Mouse (Mus musculus) kidney, embryonic 15.5 days (tissue): ENCODE measurements around the gene Blvrb. TPM values are rescaled to one million over a fixed set of nuclear protein-coding genes. Genes with fewer than 3 reads are reported as not detected.

Experiments
- ATAC-seq: fragments of 200-750 bp; cut with Nextera tagmentation; replicated peaks from 2 replicates; pipeline ENCODE4 v1.8.0; 2017; ENCODE audit warnings: moderate TSS enrichment; ENCODE audit not compliant: low FRiP score
- H3K27ac ChIP-seq: fragments of 300-500 bp; sonication (generic); 2 replicates; pipeline ENCODE4 v1.5.1; 2015; ENCODE audit warnings: mild to moderate bottlenecking, inconsistent platforms
- H3K27me3 ChIP-seq: fragments of 300-500 bp; sonication (generic); 2 replicates; pipeline ENCODE4 v1.6.1; 2015; ENCODE audit warnings: inconsistent platforms
- H3K36me3 ChIP-seq: fragments of 300-500 bp; sonication (generic); 2 replicates; pipeline ENCODE4 v1.6.1; 2015; ENCODE audit warnings: inconsistent platforms
- H3K4me1 ChIP-seq: fragments of 300-500 bp; sonication (generic); 2 replicates; pipeline ENCODE4 v1.6.1; 2015; ENCODE audit warnings: inconsistent platforms
- H3K4me2 ChIP-seq: fragments of 300-500 bp; sonication (generic); 2 replicates; pipeline ENCODE4 v1.6.1; 2015; ENCODE audit warnings: moderate library complexity, mild to moderate bottlenecking, inconsistent platforms
- H3K4me3 ChIP-seq: fragments of 300-500 bp; sonication (generic); replicated peaks from 2 replicates; pipeline ENCODE4 v1.5.1; 2015; ENCODE audit warnings: mild to moderate bottlenecking, inconsistent platforms
- H3K9ac ChIP-seq: fragments of 300-500 bp; sonication (generic); 2 replicates; pipeline ENCODE4 v1.6.1; 2015; ENCODE audit warnings: mild to moderate bottlenecking, inconsistent platforms
- H3K9me3 ChIP-seq: fragments of 300-500 bp; sonication (generic); replicated peaks from 2 replicates; pipeline ENCODE4 v1.6.1; 2016; ENCODE audit warnings: inconsistent platforms
- WGBS: fragments of 180-500 bp; shearing (Covaris S2); methylation state at CpG from one replicate; pipeline ENCODE4 v1.1.7; 2015; ENCODE audit warnings: mixed read lengths; 5-methylcytosine and 5-hydroxymethylcytosine counted together
- polyA plus RNA-seq: library from polyadenylated mRNA; unstranded; fragments of >200 nt; fragmentation: Nextera tagmentation; extraction: Ambion mirVana; gene quantifications from 2 replicates; pipeline ENCODE4 v1.2.1, GENCODE M21; 2015

Blvrb gene
- polyA plus RNA-seq, 1 experiment from 2014 or later, result 57.4 TPM

DNA sequence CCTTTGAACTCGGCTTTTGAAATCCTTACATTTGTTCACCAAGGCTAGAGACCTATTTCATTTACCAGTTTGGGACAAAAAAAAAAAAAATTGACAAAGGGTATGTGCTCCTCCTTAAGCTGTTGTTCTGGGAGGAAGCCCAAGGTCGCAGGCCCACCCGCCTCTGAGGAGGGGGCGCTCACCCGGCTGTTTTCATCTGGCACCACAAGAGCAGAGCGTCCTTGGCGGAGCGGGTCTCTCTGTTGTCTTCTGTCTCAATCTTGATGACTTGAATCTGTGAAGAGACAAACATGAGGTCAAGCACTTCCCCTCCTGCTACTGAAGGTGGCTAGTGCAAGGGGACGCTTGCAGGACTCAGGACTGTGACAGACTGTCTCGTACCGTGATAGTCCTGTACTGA is 19.8 kb upstream of the Blvrb start:
- H3K4me1 ChIP-seq, result peaks cover 3% of the 10 kb centered on the region
- H3K36me3 ChIP-seq, result no peaks in the 10 kb centered on the region
- H3K4me2 ChIP-seq, result no peak overlapping the region
- no peak overlapping the region for H3K4me3 ChIP-seq
- peaks cover 3% of the 10 kb centered on the region for H3K27me3 ChIP-seq
- no peak for ATAC-seq
- peaks cover 3% of the 10 kb centered on the region; the same call in 1 of the 2 replicates for H3K9me3 ChIP-seq
- H3K9ac ChIP-seq, result no peak overlapping the region
- no peak overlapping the region for H3K27ac ChIP-seq
- 76% methylated on average over 11 of the region's 11 CpGs for WGBS

- WGBS, result 56% methylated on average over 2 of the region's 2 CpGs
- H3K27me3 ChIP-seq, result peaks cover 14% of the 10 kb centered on the region
- H3K9ac ChIP-seq, result no peak overlapping the region
- ATAC-seq, result no peak
- H3K9me3 ChIP-seq, result peaks cover 3% of the 10 kb centered on the region; the same call in 1 of the 2 replicates
- H3K36me3 ChIP-seq, result no peaks in the 10 kb centered on the region
- H3K27ac ChIP-seq, result no peak overlapping the region
- peaks cover 5% of the 10 kb centered on the region for H3K4me1 ChIP-seq
- no peak overlapping the region for H3K4me2 ChIP-seq
- no peak overlapping the region for H3K4me3 ChIP-seq
These were observed 18.6 kb upstream of the Blvrb start for GRCm38 (mm10) chr7:27429135-27429534.

DNA sequence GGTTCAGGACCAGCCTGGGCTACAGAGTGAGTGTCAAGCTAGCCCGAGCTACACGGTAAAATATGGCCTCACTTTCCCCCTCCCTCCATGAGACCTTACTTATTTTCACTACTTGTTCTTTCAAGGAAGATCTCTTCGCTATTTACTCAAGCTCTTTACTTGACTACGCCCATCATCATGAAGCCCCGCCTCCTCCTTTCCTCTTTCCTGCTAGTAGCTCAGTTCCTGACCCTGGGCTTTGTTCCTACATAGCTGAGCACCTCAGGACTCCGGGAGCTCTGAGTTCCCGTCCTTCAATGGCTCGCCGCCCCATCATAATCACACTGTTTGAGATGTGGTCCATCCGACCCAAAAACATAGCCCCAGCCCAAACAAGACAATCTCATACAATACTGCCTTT is 14.4 kb upstream of the Blvrb start:
- WGBS, result 27% methylated on average over 10 of the region's 10 CpGs
- H3K4me2 ChIP-seq, result 0 out of 2 replicates have a peak overlapping the region, but pooled peaks have one; percentile 4
- peaks cover 5% of the 10 kb centered on the region for H3K4me1 ChIP-seq
- peak; percentile 9; the same call in 1 of the 2 replicates for ATAC-seq
- H3K27ac ChIP-seq, result no peak overlapping the region
- no peak overlapping the region for H3K9ac ChIP-seq
- peaks cover 3% of the 10 kb centered on the region; the same call in 1 of the 2 replicates for H3K9me3 ChIP-seq
- no peak overlapping the region for H3K4me3 ChIP-seq
- H3K36me3 ChIP-seq, result no peaks in the 10 kb centered on the region
- peaks cover 27% of the 10 kb centered on the region for H3K27me3 ChIP-seq

DNA sequence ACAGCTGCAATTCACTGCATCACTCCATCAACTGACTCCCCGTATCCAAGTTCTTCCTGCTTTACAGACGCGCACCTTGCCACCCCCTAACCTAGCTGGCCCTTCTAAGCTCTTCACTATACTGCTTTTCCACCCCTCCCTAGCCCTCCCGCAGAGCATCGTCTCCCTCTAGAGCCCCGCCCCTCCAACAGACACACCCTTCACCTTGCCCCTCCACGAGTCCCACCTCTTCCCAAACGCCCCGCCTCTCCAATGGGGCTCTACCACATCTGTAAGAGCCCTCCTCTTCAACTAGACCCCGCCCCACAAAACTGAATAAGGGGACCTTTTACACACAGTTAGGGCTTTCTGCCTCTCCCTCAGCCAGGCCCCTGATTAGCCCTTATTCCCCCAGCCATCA is 14.0 kb upstream of the Blvrb start:
- WGBS, result 9% methylated on average over 10 of the region's 10 CpGs

DNA sequence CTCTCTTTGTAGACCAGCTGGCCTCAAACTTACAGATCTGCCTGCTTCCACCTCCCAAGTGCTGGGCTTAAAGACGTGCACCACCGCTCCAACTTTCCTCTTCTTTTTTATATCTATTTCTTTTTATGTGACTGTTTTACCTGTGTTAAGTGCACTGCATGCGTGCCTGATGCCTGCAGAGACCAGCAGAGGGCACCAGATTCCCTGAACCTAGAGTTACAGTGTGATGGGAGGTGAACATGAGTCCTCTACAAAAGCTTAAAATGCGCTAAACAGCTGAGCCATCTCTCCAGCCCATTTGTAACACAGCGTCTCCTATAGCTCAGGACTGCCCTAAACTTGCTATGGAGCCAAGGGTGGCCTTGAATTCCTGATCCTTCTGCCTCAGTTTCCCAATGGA is 10.2 kb upstream of the Blvrb start:
- 60% methylated on average over 5 of the region's 5 CpGs for WGBS
- H3K4me2 ChIP-seq, result no peak overlapping the region
- no peak overlapping the region for H3K27ac ChIP-seq
- peaks cover 27% of the 10 kb centered on the region for H3K27me3 ChIP-seq
- H3K4me3 ChIP-seq, result no peak overlapping the region
- ATAC-seq, result no peak
- no peaks in the 10 kb centered on the region; the same call in 1 of the 2 replicates for H3K9me3 ChIP-seq
- H3K4me1 ChIP-seq, result peaks cover 5% of the 10 kb centered on the region
- no peaks in the 10 kb centered on the region for H3K36me3 ChIP-seq
- no peak overlapping the region for H3K9ac ChIP-seq

More for the DNA sequence above, 14.0 kb upstream of the Blvrb start:
- ATAC-seq, result peak; percentile 33
- Histone ChIP-seq H3K4me3 (no peak overlapping the region), H3K4me1 (peaks cover 5% of the 10 kb centered on the region), H3K36me3 (no peaks in the 10 kb centered on the region), H3K4me2 (no peak overlapping the region), H3K9ac (no peak overlapping the region), H3K9me3 (peaks cover 3% of the 10 kb centered on the region; the same call in 1 of the 2 replicates), H3K27me3 (peaks cover 27% of the 10 kb centered on the region), H3K27ac (no peak overlapping the region)

- 78% methylated on average over 4 of the region's 4 CpGs for WGBS
- Histone ChIP-seq H3K36me3 (no peaks in the 10 kb centered on the region), H3K9ac (no peak overlapping the region), H3K27me3 (peaks cover 15% of the 10 kb centered on the region), H3K4me2 (no peak overlapping the region), H3K27ac (no peak overlapping the region), H3K9me3 (no peaks in the 10 kb centered on the region; the same call in 1 of the 2 replicates), H3K4me1 (no peaks in the 10 kb centered on the region), H3K4me3 (no peak overlapping the region)
- ATAC-seq, result no peak
These were observed 7.8 kb upstream of the Blvrb start for GRCm38 (mm10) chr7:27440014-27440413.

DNA sequence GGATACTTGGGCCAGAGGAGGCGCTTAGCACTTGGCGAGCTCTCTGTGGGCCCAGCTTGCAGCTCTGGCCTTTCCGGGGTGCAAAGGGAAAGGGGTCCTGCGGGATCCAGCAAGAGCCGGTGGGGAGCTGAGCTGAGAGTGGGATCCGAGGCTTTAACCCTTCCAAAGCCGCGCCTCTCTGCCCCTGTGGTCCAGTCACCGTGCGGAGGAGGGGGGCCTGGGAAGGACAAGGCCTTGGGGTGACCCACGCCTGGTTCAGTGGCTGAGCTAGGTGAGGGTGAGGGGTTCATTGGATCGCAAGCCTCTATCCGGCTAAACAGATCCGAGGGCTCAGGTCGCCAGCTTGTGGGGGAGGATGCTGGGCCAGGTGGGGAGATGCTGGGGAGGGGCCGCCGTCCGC is 1.7 kb upstream of the Blvrb start:
- Histone ChIP-seq H3K27me3 (peaks cover 31% of the 10 kb centered on the region), H3K4me3 (peak overlapping the region; percentile 59), H3K9ac (peak overlapping the region; percentile 56), H3K4me1 (peaks cover 21% of the 10 kb centered on the region), H3K36me3 (no peaks in the 10 kb centered on the region), H3K27ac (no peak overlapping the region), H3K4me2 (peak overlapping the region; percentile 100), H3K9me3 (no peaks in the 10 kb centered on the region)
- WGBS, result 3% methylated on average over 18 of the region's 18 CpGs
- no peak for ATAC-seq

- WGBS, result 7% methylated on average over 53 of the region's 53 CpGs
- H3K9ac ChIP-seq, result peak overlapping the region; percentile 56
- peaks cover 21% of the 10 kb centered on the region for H3K4me1 ChIP-seq
- H3K27ac ChIP-seq, result no peak overlapping the region
- H3K4me2 ChIP-seq, result peak overlapping the region; percentile 100
- peaks cover 31% of the 10 kb centered on the region for H3K27me3 ChIP-seq
- H3K36me3 ChIP-seq, result no peaks in the 10 kb centered on the region
- peak overlapping the region; percentile 59 for H3K4me3 ChIP-seq
- peak; percentile 34 for ATAC-seq
- no peaks in the 10 kb centered on the region for H3K9me3 ChIP-seq
These were observed 1.0 kb upstream of the Blvrb start for GRCm38 (mm10) chr7:27446521-27447418.

DNA sequence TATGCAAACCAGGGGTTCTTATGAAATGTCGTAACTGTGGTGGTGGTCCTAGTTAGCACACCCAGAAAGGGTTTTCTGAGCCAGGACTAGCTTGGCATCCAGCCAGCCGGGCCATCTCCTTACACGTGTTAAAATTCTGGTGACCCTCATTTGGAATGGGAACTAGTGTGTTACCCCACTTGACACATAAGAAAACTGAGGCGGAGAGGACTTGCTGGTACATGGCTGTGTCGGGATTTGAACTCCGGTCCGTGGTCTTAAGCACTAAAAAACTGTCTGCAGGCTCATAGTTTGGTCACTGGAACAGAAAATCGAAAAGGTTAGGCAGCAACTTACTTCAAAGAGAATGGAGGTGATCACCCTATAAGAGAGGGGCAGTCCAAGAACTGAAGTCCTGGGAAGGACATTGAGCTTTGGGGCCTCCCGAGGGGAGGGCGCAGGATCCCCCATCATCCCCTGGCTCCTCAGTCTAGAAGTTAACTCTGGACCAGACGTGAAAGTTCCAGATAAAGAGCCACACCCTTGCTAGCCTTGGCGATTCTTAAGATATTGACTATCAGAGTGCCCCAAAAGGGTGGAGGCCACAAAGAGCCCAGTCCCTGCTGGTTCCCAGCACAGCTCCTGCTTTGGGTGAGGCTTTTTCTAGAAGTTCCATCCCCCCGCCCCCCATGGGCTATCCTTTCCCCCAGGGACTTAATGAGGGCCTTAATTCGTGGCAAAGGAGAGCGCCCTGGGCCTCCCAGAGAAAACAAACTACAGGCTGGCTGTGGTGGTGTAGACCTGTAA is 836 bp downstream of the Blvrb start:
- peaks cover 30% of the 10 kb centered on the region for H3K27me3 ChIP-seq
- 52% methylated on average over 15 of the region's 15 CpGs for WGBS
- no peak; the same call in 1 of the 2 replicates for ATAC-seq
- H3K4me2 ChIP-seq, result peak overlapping the region; percentile 90
- no peaks in the 10 kb centered on the region for H3K9me3 ChIP-seq
- peaks cover 21% of the 10 kb centered on the region for H3K4me1 ChIP-seq
- no peaks in the 10 kb centered on the region for H3K36me3 ChIP-seq
- H3K4me3 ChIP-seq, result peak overlapping the region; percentile 52
- H3K27ac ChIP-seq, result 0 out of 2 replicates have a peak overlapping the region, but pooled peaks have one; percentile 49
- H3K9ac ChIP-seq, result peak overlapping the region; percentile 73

- H3K4me1 ChIP-seq, result peaks cover 21% of the 10 kb centered on the region
- 56% methylated on average over 10 of the region's 10 CpGs for WGBS
- H3K36me3 ChIP-seq, result no peaks in the 10 kb centered on the region
- 0 out of 2 replicates have a peak overlapping the region, but pooled peaks have one; percentile 52 for H3K4me3 ChIP-seq
- H3K27ac ChIP-seq, result 0 out of 2 replicates have a peak overlapping the region, but pooled peaks have one; percentile 2
- H3K27me3 ChIP-seq, result peaks cover 27% of the 10 kb centered on the region
- no peaks in the 10 kb centered on the region for H3K9me3 ChIP-seq
- no peak overlapping the region for H3K9ac ChIP-seq
- no peak for ATAC-seq
- H3K4me2 ChIP-seq, result peak overlapping the region; percentile 90; the same call in 1 of the 2 replicates
These were observed 1.6 kb downstream of the Blvrb start for GRCm38 (mm10) chr7:27449256-27449862.

GRCm38 (mm10) chr7:27451359-27451758 is 3.6 kb downstream of the Blvrb start:
- 87% methylated on average over 2 of the region's 2 CpGs for WGBS
- H3K27me3 ChIP-seq, result peaks cover 7% of the 10 kb centered on the region

More at GRCm38 (mm10) chr7:27451359-27451758, 3.6 kb downstream of the Blvrb start:
- Histone ChIP-seq H3K27ac (no peak overlapping the region), H3K4me1 (peaks cover 16% of the 10 kb centered on the region), H3K4me2 (no peak overlapping the region), H3K36me3 (no peaks in the 10 kb centered on the region), H3K9me3 (no peaks in the 10 kb centered on the region), H3K4me3 (no peak overlapping the region), H3K9ac (no peak overlapping the region)
- ATAC-seq, result no peak
